In the genomic region with DNA sequence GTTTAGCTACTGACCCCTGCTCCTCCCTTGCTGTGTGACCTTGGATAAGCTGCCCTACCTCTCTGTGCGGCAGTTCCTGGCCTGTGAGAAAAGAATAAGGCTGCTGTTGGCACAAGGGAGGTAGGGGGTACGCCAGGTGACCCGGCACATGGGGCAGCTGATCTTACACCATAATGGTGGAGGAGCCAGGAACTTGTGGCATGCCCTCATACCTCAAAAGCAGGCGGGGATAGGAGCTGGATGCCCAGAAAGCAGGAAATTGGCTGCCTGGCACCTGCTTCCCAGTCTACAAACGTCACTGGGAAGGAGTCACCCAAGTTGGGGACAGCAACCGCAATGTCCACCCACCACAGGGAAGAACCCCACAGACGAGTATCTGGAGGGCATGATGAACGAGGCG, we compare ENCODE assay signal across 18 mouse cellular contexts. TPM values are rescaled to one million over a fixed set of nuclear protein-coding genes. Genes with fewer than 3 reads are reported as not detected.
DNase-seq lines count a peak whose midpoint lies in the region; ATAC-seq lines count a peak whose summit lies in the region.
"Had no signal": no experiment of that assay in that cellular context is flagged by ENCODE, and none has a peak within 500 bp of the region (broad histone marks: within the 10 kb centered on the region; RNA-seq: fewer than 3 reads in every experiment).

No protein-coding gene starts in this region.

- no peak for ATAC-seq in heart, embryonic 11.5 days (replicated peaks; ENCODE audit: insufficient number of reproducible peaks, low FRiP score, low TSS enrichment)
- no peak for ATAC-seq in lung, embryonic 15.5 days (ENCODE audit: borderline replicate concordance, extremely low read depth, low FRiP score, low TSS enrichment)
- no peak for ATAC-seq in intestine, embryonic 15.5 days
- ATAC-seq in stomach, embryonic 16.5 days (ENCODE audit: insufficient read depth, low FRiP score): no peak

- intact Hi-C loops in heart, postnatal 10 days (cut with DNase I): no loop called here

- peaks cover 3% of the 10 kb centered on the region; the same call in 1 of the 2 replicates for H3K27me3 ChIP-seq in heart, embryonic 11.5 days (ENCODE audit: control insufficient read depth, insufficient read depth, low read length)
- no peaks in the 10 kb centered on the region for H3K27me3 ChIP-seq in lung, embryonic 15.5 days
- no peaks in the 10 kb centered on the region for H3K27me3 ChIP-seq in intestine, embryonic 15.5 days (replicated peaks)
- H3K27me3 ChIP-seq in stomach, embryonic 16.5 days (ENCODE audit: control insufficient read depth, insufficient read depth, low read length): no peaks in the 10 kb centered on the region
- H3K27me3 ChIP-seq: hindbrain, embryonic 15.5 days had no signal

- 75% methylated on average over 9 of the region's 9 CpGs for WGBS in heart, embryonic 11.5 days (ENCODE audit: insufficient replicate concordance)
- 60% methylated on average over 9 of the region's 9 CpGs for WGBS in lung, embryonic 15.5 days
- WGBS in intestine, embryonic 15.5 days: 78% methylated on average over 9 of the region's 9 CpGs
- 67% methylated on average over 9 of the region's 9 CpGs for WGBS in stomach, embryonic 16.5 days

- H3K9ac ChIP-seq in heart, embryonic 11.5 days (ENCODE audit: low read depth, low read length): no peak overlapping the region
- H3K9ac ChIP-seq in lung, embryonic 15.5 days: no peak overlapping the region
- H3K9ac ChIP-seq in intestine, embryonic 15.5 days: no peak overlapping the region
- 0 out of 2 replicates have a peak overlapping the region, but pooled peaks have one; percentile 37 for H3K9ac ChIP-seq in stomach, embryonic 16.5 days (ENCODE audit: low read length)
- H3K9ac ChIP-seq: hindbrain, embryonic 15.5 days; midbrain, embryonic 12.5 days had no signal

- H3K36me3 ChIP-seq in heart, embryonic 11.5 days (ENCODE audit: control insufficient read depth, insufficient read depth, low read length): peaks cover 5% of the 10 kb centered on the region
- H3K36me3 ChIP-seq in lung, embryonic 15.5 days: no peaks in the 10 kb centered on the region
- H3K36me3 ChIP-seq in intestine, embryonic 15.5 days: peaks cover 11% of the 10 kb centered on the region; the same call in 1 of the 2 replicates
- H3K36me3 ChIP-seq in stomach, embryonic 16.5 days (ENCODE audit: control insufficient read depth, insufficient read depth, low read length): no peaks in the 10 kb centered on the region
- H3K36me3 ChIP-seq: hindbrain, embryonic 15.5 days; midbrain, embryonic 12.5 days had no signal

- no peak overlapping the region for H3K4me3 ChIP-seq in heart, embryonic 11.5 days (ENCODE audit: low read depth, low read length)
- H3K4me3 ChIP-seq in lung, embryonic 15.5 days: no peak overlapping the region
- 0 out of 2 replicates have a peak overlapping the region, but pooled peaks have one; percentile 2 for H3K4me3 ChIP-seq in intestine, embryonic 15.5 days (replicated peaks)
- peak overlapping the region; percentile 22 for H3K4me3 ChIP-seq in stomach, embryonic 16.5 days (replicated peaks; ENCODE audit: low read length)
- H3K4me3 ChIP-seq: hindbrain, embryonic 15.5 days; midbrain, embryonic 12.5 days had no signal

- DNase-seq in heart, postnatal 10 days: no peak
- no peak for DNase-seq in lung, adult 18-20 months
- DNase-seq in Muller cell, postnatal 12 days (ENCODE audit: inconsistent ontology term): no peak
- DNase-seq: adrenal gland, postnatal 25 days; B cell, adult 2 months; cerebellum, adult 18-20 months; gastrocnemius, postnatal 25 days; heart, postnatal 36 days; kidney, adult 8-10 months; right cerebral cortex, postnatal 14 days; thymus, adult 2 months had no signal

- H3K4me2 ChIP-seq in heart, embryonic 11.5 days: peak overlapping the region; percentile 20; the same call in 1 of the 2 replicates
- H3K4me2 ChIP-seq in lung, embryonic 15.5 days: peak overlapping the region; percentile 27; the same call in 1 of the 2 replicates
- H3K4me2 ChIP-seq in intestine, embryonic 15.5 days (replicated peaks): peak overlapping the region; percentile 53
- peak overlapping the region; percentile 48 for H3K4me2 ChIP-seq in stomach, embryonic 16.5 days (ENCODE audit: low read depth, low read length)
- H3K4me2 ChIP-seq: hindbrain, embryonic 15.5 days; midbrain, embryonic 12.5 days had no signal

- peaks cover 69% of the 10 kb centered on the region for H3K4me1 ChIP-seq in heart, embryonic 11.5 days (ENCODE audit: control insufficient read depth, insufficient read depth, low read length)
- peaks cover 53% of the 10 kb centered on the region for H3K4me1 ChIP-seq in lung, embryonic 15.5 days
- H3K4me1 ChIP-seq in intestine, embryonic 15.5 days (replicated peaks): peaks cover 25% of the 10 kb centered on the region
- H3K4me1 ChIP-seq in stomach, embryonic 16.5 days (ENCODE audit: control insufficient read depth, insufficient read depth, low read length): peaks cover 28% of the 10 kb centered on the region

- no peak overlapping the region for H3K27ac ChIP-seq in heart, embryonic 11.5 days (ENCODE audit: low read depth, low read length)
- no peak overlapping the region for H3K27ac ChIP-seq in lung, embryonic 15.5 days
- no peak overlapping the region for H3K27ac ChIP-seq in intestine, embryonic 15.5 days
- no peak overlapping the region for H3K27ac ChIP-seq in stomach, embryonic 16.5 days (ENCODE audit: low read length)
- H3K27ac ChIP-seq: hindbrain, embryonic 15.5 days; midbrain, embryonic 12.5 days had no signal

- no peaks in the 10 kb centered on the region for H3K9me3 ChIP-seq in heart, embryonic 11.5 days (replicated peaks; ENCODE audit: control insufficient read depth, low read length)
- no peaks in the 10 kb centered on the region for H3K9me3 ChIP-seq in lung, embryonic 15.5 days
- no peaks in the 10 kb centered on the region for H3K9me3 ChIP-seq in intestine, embryonic 15.5 days
- H3K9me3 ChIP-seq in stomach, embryonic 16.5 days (replicated peaks; ENCODE audit: control insufficient read depth, low read length): no peaks in the 10 kb centered on the region
- H3K9me3 ChIP-seq: hindbrain, embryonic 15.5 days; midbrain, embryonic 12.5 days had no signal

RNA-seq across cellular contexts. Expression of gene Myl9, which starts 4.9 kb away (rescaled TPM):
- 2,229 and 2,268 TPM in 2 replicates for polyA plus RNA-seq in heart, embryonic 11.5 days (2014; fragmentation: Nextera tagmentation; extraction: Ambion mirVana)
- 100 to 1,000 TPM; 391 to 523 TPM for total RNA-seq in heart, postnatal 10 days (2021)
- 443 and 454 TPM in 2 replicates for polyA plus RNA-seq in lung, embryonic 15.5 days (2015; fragmentation: Nextera tagmentation; extraction: Ambion mirVana)
- polyA plus RNA-seq in intestine, embryonic 15.5 days (2015; fragmentation: Nextera tagmentation; extraction: Ambion mirVana): 1,100 and 1,103 TPM in 2 replicates
- 1,649 and 1,814 TPM in 2 replicates for polyA plus RNA-seq in stomach, embryonic 16.5 days (2015; fragmentation: Nextera tagmentation; extraction: Ambion mirVana)
- total RNA-seq: common myeloid progenitor, adult 5-6 weeks had no signal

RNA-seq across cellular contexts. Expression of gene Tgif2, which starts 59.7 kb away (rescaled TPM):
- polyA plus RNA-seq in heart, embryonic 11.5 days (2014; fragmentation: Nextera tagmentation; extraction: Ambion mirVana): 42.7 and 44.1 TPM in 2 replicates
- total RNA-seq in heart, postnatal 10 days (2021): 1 to 10 TPM; 5.0 to 7.3 TPM
- 55.7 and 56.1 TPM in 2 replicates for polyA plus RNA-seq in lung, embryonic 15.5 days (2015; fragmentation: Nextera tagmentation; extraction: Ambion mirVana)
- polyA plus RNA-seq in intestine, embryonic 15.5 days (2015; fragmentation: Nextera tagmentation; extraction: Ambion mirVana): 34.3 and 38.3 TPM in 2 replicates
- polyA plus RNA-seq in stomach, embryonic 16.5 days (2015; fragmentation: Nextera tagmentation; extraction: Ambion mirVana): 33.7 and 36.5 TPM in 2 replicates

Comparison
In these comparisons a context has a peak if more than half of its experiments do, and no peak if none do; other contexts are left out.
1. H3K4me3 ChIP-seq: peak in intestine, embryonic 15.5 days (single experiment) and stomach, embryonic 16.5 days (single experiment); none in heart, embryonic 11.5 days (single experiment) and lung, embryonic 15.5 days (single experiment).
2. Peak in every context shown above with its lines, with median percentiles within 50 percentile points of each other: H3K4me2 ChIP-seq.